Mouse (Mus musculus): ENCODE data around the gene Cpa2.

The Cpa2 gene

DNA sequence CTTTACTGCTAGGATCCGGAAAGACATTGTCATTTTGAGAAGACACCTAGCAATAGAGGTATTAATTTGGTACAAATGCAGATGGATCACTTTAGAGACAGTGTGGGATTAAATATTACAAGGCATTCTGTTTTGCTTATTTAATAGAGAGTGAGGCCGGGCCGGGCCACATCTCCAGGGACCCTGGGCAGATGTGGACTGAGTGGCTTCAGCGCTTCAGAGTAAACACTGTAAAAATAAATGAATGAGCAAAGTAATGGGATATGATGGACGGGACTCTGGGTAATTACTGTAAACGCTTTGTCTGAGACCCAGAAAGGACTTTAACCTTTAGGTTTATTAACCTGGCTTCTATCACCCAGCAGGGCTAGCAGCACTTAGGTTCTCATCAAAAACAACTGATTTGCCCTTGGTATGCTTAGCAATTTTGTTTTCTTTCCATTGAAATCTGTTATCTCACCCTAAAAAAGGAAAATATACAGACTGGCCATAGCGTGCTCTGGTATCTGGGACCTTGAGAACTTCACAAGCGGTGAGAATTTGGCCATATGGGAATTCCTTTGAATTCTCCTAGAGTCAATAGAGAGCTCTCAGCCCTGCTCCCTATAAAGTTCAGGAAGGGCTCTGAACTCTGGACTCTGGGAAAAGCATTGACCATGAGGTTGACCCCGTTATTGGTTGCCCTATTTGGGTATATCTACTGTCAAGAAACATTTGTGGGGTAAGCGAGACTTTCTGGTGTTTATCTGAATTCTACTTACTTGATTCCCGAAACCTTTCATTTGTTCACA, at the start of gene Cpa2:
Cpa2 (plus strand) TSS at position 574 of the 791 bp plus-strand sequence.
- DNase-seq = no peak

DNA sequence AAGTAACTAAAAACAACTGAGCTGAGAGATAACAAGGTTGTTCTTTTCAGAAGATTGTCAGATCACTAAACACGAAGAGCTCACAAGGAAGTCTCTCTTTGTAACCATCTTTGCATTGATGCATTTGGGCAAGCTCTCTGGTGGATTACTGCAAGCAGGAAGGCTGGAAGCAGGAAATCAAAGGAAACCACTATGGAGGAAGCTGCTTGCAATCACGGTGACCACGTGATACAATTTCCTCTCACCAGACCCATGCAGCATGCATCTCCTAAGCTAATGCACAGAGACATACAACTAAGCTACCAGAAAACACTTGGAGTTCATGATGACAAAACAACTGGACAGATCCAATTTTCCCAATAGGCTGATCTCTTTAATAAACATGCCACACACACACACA, 42.3 kb upstream of the Cpa2 start:
- no peak for DNase-seq

DNA sequence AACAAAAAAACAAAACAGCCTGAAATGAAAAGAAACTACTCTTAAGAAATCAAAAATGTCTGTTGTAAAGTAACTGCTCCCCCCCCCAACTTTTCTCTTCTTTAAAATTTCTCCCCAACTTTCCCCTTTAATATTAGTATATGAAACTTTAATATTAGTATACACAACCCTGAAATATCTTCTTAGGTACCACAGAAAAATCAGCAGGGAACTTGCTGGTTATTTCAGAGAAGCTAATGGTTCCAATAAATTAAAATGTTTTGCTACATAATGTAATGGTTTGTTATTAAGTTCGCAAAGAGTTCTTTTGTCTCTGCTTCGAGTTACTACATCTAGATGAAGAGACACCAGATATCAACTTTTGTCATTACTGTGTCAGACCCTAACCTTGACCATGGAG, 32.6 kb upstream of the Cpa2 start:
- no peak for DNase-seq

- peak; percentile 98 for DNase-seq
Measured at GRCm38 (mm10) chr6:30509265-30510239, 31.8 kb upstream of the Cpa2 start, which contains the start of the genes Tmem209 and Ssmem1. Tmem209 (minus strand) TSS chr6:30509783. Ssmem1 (plus strand) TSS chr6:30509849.

DNA sequence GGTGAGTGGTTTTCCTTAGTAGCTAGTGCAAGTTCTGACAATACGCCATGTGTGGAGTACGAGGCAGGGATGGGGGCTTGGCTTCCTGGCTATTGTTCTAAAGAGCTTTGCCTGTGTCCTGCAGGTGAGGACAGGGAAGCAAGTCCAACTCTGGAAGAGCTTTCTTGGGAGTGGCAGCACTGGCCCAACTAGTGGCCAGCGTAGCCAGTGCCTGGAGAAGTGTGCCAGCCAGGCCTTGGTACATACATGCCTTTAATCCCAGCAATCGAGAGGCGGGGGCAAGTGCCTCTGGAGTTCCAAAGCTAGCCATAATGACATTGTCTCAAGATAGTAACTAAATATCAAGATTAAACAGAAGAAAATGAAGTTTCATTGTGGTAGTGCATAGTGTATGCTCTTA, 31.1 kb upstream of the Cpa2 start:
- DNase-seq = peak; percentile 45

DNA sequence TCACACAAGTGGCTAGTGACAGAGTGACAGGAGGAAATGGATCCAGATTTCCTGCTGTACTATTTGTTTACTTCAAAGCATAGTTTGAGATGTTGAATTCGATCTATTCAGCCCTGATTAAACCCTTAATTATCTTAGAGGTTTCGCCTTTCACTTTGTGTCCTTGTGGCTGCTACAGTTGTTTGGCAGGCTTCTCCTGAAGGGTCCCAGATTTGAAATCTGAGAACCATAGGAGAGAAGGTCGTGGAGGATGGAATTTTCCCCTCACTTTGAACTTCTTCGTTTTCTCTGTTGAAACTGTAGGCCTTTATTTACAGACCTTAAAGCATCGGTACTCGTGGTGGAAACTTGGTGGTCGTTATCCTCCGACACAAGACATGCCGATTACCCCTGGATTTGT, 27.1 kb upstream of the Cpa2 start:
- DNase-seq = no peak

DNA sequence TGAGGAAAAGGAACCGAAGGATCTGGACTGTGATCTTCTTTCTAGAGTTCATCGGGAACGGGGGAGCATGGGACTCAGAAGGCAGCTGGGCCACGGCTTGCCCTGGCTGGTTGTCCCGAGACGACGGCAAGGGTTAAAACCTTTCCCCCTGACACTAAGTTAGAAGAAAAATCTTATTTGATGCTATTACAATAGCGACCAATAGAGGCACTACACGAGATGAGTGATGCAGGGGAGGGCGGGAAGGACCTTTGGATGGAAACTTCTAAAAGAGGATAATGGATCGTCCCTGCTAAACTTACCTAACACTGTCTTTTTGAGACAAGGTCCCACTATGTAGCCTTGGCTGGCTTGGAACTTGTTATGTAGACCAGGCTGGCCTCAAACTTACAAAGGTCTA, 21.0 kb upstream of the Cpa2 start:
- no peak for DNase-seq

- DNase-seq = no peak
Measured at GRCm38 (mm10) chr6:30525456-30526332, 15.7 kb upstream of the Cpa2 start.

DNA sequence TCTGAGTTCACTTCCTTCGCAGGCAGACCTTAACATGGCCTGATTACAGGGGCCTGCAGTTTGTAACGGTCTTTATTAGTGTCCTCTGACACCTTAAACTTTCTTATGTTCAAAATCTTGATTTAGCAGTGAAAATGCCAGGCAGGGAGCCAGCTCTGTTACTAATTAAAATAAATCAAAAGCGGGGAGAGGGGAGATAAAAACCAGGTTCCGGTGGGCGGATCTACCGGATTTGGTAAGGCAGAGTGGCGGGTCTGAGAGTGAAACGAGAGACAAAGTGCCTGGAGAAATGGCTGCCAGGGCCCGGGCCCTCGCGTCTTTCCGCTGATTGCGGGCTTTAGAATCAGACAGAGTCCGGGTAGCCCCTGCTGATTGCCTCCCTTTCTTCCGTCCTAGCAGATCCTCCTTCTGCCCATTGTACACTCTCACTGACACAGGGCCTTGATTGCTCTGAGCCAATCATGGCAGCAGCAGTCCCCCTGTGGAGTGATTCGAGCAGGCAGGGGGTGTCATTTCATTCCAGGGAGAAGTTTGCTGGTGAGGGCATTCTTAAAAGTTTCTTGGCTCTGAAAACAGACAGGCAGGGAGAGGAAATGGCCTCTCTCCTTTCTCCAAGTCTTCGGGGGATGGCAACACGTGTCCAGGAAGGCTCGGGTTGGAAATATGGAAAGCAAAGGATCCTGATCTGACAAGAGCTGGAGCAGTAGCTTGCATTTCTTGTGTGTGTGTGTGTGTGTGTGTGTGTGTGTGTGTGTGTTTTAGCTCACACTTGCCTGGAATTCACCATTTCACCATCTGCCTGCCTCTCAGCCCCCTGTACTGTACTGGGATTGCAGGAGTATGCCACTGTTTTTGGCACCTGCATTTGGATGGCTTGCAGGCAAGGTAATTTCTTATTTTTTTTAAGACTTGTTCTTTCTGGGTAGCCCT, 14.5 kb upstream of the Cpa2 start:
- no peak for DNase-seq

GRCm38 (mm10) chr6:30528800-30529199, 12.6 kb upstream of the Cpa2 start:
- no peak for DNase-seq

GRCm38 (mm10) chr6:30535340-30535739, 6.0 kb upstream of the Cpa2 start:
- peak; percentile 27 for DNase-seq

DNA sequence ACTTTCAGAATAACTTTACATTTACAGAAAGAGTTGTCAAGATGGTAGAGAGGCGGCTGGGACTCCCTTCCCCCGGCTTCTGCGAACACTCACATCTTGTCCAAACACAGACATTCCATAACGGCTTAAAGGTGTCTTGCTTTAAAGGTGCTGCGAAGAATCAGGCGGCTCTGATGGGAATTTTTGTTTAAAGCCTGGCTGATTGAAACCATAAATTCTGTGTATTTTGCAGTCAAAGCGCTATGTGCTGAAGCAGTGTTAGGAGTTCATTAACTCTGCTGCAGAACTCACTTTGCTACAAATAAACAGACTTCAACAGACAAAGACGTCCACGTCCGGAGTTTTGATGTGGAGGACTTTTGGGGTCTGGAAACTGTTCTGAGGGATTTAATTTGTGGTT, 3.1 kb upstream of the Cpa2 start:
- no peak for DNase-seq

- no peak for DNase-seq
Measured at GRCm38 (mm10) chr6:30538800-30539199, 2.6 kb upstream of the Cpa2 start.

DNA sequence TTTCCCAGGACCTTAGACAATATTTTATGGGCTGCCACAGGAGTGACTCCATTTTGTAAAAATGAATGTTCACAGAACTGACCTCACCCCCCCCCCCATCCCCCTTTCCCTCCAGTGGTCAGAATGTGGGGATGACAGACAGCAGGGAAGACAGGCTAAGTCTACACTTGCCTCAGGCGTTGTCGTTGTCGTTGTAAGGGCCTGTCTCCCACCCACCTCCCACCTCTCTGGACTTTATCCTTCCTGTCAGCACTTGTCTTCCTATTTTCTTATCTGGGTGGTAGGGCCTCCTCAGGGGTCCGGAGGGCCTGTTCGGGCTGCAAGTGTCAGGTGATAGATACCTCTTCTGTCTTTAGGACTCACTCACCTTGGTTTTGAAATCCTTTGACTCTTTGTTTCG, 895 bp downstream of the Cpa2 start:
- no peak for DNase-seq

GRCm38 (mm10) chr6:30543077-30543476, 1.7 kb downstream of the Cpa2 start:
- no peak for DNase-seq

- no peak for DNase-seq
Measured at GRCm38 (mm10) chr6:30543851-30544250, 2.5 kb downstream of the Cpa2 start.

DNA sequence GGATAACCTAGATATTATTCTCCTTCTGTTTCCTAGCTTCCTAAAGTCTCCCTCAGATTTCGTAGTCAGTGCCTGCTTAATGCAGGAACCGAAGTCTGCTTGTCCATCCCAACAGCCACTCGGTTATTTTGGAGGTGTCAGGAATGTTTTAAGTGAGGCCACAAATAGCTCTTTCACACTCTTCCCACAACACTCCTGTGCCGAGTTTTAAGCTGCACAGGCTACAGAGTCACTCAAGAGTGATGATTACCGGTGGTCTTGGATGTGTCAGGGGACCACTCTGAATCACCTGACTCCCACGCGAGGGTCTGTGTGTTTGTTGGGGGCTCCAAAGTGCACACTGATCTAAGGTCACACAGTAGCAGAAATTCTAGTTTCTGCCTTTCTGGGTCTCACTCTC, 4.3 kb downstream of the Cpa2 start:
- no peak for DNase-seq

DNA sequence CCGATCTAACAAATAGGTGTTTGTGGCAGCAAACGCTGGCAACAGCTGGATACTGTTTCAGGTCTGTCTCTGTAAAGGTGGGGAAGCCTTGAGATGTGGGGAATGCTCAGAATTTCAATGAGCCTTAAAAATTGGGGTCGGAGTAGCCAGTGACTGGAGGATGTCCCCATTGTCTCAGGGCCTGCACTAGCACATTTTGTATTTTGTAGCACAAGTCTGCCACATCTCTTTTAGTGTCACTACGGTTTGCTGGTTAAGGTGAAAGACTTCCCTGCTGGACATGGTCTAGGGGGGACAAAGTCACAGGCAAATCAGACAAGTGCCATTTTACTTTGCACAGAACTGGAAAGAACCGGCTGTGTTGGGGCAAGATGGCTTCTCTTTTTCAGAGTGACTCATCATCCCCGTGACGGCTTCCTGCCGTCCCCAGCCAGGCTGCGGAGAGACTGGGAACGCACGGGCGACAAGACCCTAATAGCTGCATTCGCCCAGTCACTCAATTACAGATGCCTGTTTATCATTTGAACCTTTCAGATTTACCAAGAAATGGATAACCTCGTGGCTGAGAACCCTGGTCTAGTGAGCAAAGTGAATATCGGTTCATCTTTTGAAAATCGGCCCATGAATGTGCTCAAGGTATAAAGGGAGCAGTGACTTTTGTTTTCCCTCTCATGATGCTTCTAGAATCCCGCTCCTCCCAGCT, 5.3 kb downstream of the Cpa2 start:
- DNase-seq = peak; percentile 33

- DNase-seq = peak; percentile 52
Measured at GRCm38 (mm10) chr6:30547274-30547645, 5.9 kb downstream of the Cpa2 start.

- peak; percentile 26 for DNase-seq
Measured at GRCm38 (mm10) chr6:30547656-30548306, 6.4 kb downstream of the Cpa2 start.

Measured in cerebellum, adult 11-12 months (tissue).